Mouse (Mus musculus) stomach, embryonic 16.5 days (tissue): Measurements from ENCODE around the gene Kdr. TPM values are rescaled to one million over a fixed set of nuclear protein-coding genes. Genes with fewer than 3 reads are reported as not detected.

ENCODE experiments used
- ATAC-seq: fragments of 200-750 bp; cut with Nextera tagmentation; 2 replicates; pipeline ENCODE4 v1.8.0; 2017; ENCODE audit warnings: moderate number of reproducible peaks, moderate TSS enrichment; ENCODE audit not compliant: insufficient read depth, low FRiP score
- H3K27ac ChIP-seq: fragments of 300-500 bp; sonication (generic); 2 replicates; pipeline ENCODE4 v1.5.1; 2014; ENCODE audit warnings: low read length
- H3K27me3 ChIP-seq: fragments of 300-500 bp; sonication (generic); 2 replicates; pipeline ENCODE4 v1.6.1; 2014; ENCODE audit warnings: low read length, control low read depth, mixed read lengths; ENCODE audit not compliant: control insufficient read depth, insufficient read depth
- H3K36me3 ChIP-seq: fragments of 300-500 bp; sonication (generic); 2 replicates; pipeline ENCODE4 v1.6.1; 2014; ENCODE audit warnings: low read length; ENCODE audit not compliant: control insufficient read depth, insufficient read depth
- H3K4me1 ChIP-seq: fragments of 300-500 bp; sonication (generic); 2 replicates; pipeline ENCODE4 v1.6.1; 2014; ENCODE audit warnings: low read length, control low read depth, mixed read lengths; ENCODE audit not compliant: control insufficient read depth, insufficient read depth
- H3K4me2 ChIP-seq: fragments of 300-500 bp; sonication (generic); 2 replicates; pipeline ENCODE4 v1.6.1; 2014; ENCODE audit warnings: low read depth, low read length, mixed read lengths
- H3K4me3 ChIP-seq: fragments of 300-500 bp; sonication (generic); replicated peaks from 2 replicates; pipeline ENCODE4 v1.5.1; 2014; ENCODE audit warnings: mild to moderate bottlenecking, low read length
- H3K9ac ChIP-seq: fragments of 300-500 bp; sonication (generic); 2 replicates; pipeline ENCODE4 v1.6.1; 2014; ENCODE audit warnings: low read length
- H3K9me3 ChIP-seq: fragments of 300-500 bp; sonication (generic); replicated peaks from 2 replicates; pipeline ENCODE4 v1.6.1; 2016; ENCODE audit warnings: low read length, control low read depth; ENCODE audit not compliant: control insufficient read depth
- WGBS: fragments of 180-500 bp; shearing (Covaris S2); extraction: QIAGEN DNeasy Blood & Tissue Kit; methylation state at CpG from one replicate; pipeline ENCODE4 v1.1.7; 2014; 5-methylcytosine and 5-hydroxymethylcytosine counted together
- polyA plus RNA-seq: library from polyadenylated mRNA; unstranded; fragments of >200 nt; fragmentation: Nextera tagmentation; extraction: Ambion mirVana; gene quantifications from 2 replicates; pipeline ENCODE4 v1.2.1, GENCODE M21; 2015

The Kdr gene
- polyA plus RNA-seq, 1 experiment from 2014 or later, result 26.3 TPM

DNA sequence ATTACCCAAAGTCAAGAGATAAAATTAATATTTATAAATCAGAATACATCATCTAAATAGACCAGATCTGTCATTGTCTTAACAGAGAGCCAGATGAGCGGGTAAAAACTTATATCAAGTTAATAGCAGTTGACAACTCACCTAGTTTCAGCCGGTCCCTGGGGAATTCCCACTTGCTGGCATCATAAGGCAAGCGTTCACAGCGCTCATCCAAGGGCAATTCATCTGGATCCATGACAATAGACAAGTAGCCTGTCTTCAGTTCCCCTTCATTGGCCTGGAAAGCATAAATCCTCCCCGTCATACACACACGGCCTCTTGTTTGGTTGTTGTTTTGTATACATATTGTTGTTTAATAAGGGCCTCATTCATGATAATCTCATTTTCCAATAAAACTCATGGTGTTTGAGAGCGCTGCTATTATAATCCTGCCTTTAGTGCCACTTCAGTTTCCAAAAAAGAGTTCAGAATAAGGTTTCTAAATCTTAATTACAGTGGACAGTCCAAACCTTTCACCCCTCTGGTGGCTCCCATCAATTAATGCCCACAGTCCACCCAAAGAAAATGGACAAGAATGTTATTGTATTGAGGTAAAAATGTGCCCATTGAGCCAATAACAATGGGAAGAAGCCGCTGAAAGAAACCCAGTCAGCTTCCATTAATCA, 26.0 kb downstream of the Kdr start:
- no peak for ATAC-seq
- WGBS, result 84% methylated on average over 8 of the region's 8 CpGs
- no peak overlapping the region for H3K9ac ChIP-seq

DNA sequence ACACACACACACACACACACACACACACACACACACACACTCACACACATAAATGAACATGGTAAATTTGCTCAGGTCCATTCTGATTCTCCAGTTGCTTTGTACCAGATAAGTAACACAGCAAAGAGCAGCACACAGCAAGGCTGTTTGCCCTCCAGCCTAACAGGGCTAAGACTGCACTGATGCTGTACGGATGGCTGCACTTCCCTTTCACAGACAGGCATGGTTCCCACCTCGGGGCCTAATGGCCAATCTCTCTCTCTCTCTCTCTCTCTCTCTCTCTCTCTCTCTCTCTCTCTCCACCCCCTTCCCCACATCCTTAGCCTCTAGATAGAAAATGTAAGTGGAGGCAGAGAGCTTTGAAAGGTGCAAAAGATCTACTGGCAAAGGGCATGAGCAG, 27.4 kb downstream of the Kdr start:
- Histone ChIP-seq H3K4me2 (no peak overlapping the region), H3K9me3 (no peaks in the 10 kb centered on the region), H3K4me1 (no peaks in the 10 kb centered on the region), H3K27me3 (no peaks in the 10 kb centered on the region), H3K4me3 (no peak overlapping the region), H3K27ac (no peak overlapping the region), H3K36me3 (no peaks in the 10 kb centered on the region), H3K9ac (no peak overlapping the region)
- 78% methylated on average over 2 of the region's 2 CpGs for WGBS
- no peak for ATAC-seq

More for the DNA sequence above, 26.0 kb downstream of the Kdr start:
- Histone ChIP-seq H3K9me3 (no peaks in the 10 kb centered on the region), H3K4me1 (no peaks in the 10 kb centered on the region), H3K4me3 (no peak overlapping the region), H3K27me3 (no peaks in the 10 kb centered on the region), H3K27ac (no peak overlapping the region), H3K4me2 (no peak overlapping the region), H3K36me3 (no peaks in the 10 kb centered on the region)

GRCm38 (mm10) chr5:75945394-75945793, 32.9 kb downstream of the Kdr start:
- Histone ChIP-seq H3K4me1 (no peaks in the 10 kb centered on the region), H3K9me3 (no peaks in the 10 kb centered on the region), H3K27me3 (no peaks in the 10 kb centered on the region), H3K4me3 (no peak overlapping the region), H3K36me3 (no peaks in the 10 kb centered on the region), H3K4me2 (no peak overlapping the region), H3K27ac (no peak overlapping the region), H3K9ac (no peak overlapping the region)
- ATAC-seq, result no peak
- 58% methylated on average over 4 of the region's 4 CpGs for WGBS

GRCm38 (mm10) chr5:75943301-75943700, 35.0 kb downstream of the Kdr start:
- Histone ChIP-seq H3K9me3 (no peaks in the 10 kb centered on the region), H3K9ac (no peak overlapping the region), H3K4me1 (peaks cover 8% of the 10 kb centered on the region), H3K27ac (no peak overlapping the region), H3K27me3 (no peaks in the 10 kb centered on the region), H3K4me3 (no peak overlapping the region), H3K4me2 (no peak overlapping the region), H3K36me3 (no peaks in the 10 kb centered on the region)
- 93% methylated on average over 6 of the region's 6 CpGs for WGBS
- ATAC-seq, result no peak

DNA sequence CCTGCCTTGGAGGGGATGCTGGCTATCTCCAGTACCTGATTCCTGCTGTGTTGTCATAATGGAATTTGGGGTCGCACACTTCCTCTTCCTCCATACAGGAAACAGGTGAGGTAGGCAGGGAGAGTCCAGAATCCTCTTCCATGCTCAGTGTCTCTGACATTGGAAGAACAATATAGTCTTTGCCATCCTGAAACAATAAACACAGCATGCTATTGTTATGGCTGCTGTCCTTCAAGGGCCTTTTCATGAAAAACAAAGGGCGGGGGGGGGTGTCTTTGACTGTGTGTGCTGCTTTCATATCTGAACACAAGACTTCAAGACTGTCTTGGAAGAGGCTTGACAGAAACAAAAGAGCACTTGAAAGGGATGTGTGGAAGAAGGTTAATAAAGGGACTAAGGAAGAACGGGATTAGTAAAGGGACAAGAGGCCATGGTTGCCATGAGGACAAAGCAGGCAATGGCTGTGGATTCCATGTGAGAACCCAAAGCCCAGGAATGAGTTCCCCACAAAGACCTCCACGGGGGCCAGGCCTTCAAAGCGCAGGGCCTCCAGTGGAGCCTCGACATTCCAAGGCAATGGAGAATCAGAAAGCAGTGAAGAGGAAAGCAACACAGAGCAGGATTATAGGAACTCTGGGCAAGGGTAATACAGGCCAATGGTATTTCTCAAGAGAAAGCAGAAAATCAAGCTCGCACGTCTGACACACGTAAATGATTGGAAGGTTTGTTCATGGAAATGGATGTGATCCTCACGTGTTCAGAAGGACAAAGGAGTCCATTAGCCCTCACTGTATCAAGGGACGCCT, 36.3 kb downstream of the Kdr start:
- peaks cover 8% of the 10 kb centered on the region for H3K4me1 ChIP-seq
- no peak for ATAC-seq
- H3K36me3 ChIP-seq, result no peaks in the 10 kb centered on the region
- no peak overlapping the region for H3K4me2 ChIP-seq
- H3K4me3 ChIP-seq, result no peak overlapping the region
- H3K27ac ChIP-seq, result no peak overlapping the region
- H3K9ac ChIP-seq, result no peak overlapping the region
- H3K9me3 ChIP-seq, result no peaks in the 10 kb centered on the region
- H3K27me3 ChIP-seq, result no peaks in the 10 kb centered on the region
- WGBS, result 79% methylated on average over 11 of the region's 11 CpGs

- no peaks in the 10 kb centered on the region for H3K9me3 ChIP-seq
- ATAC-seq, result peak; percentile 54; the same call in 1 of the 2 replicates
- peak overlapping the region; percentile 43; the same call in 1 of the 2 replicates for H3K27ac ChIP-seq
- H3K27me3 ChIP-seq, result no peaks in the 10 kb centered on the region
- H3K4me2 ChIP-seq, result no peak overlapping the region
- WGBS, result 34% methylated on average over 8 of the region's 8 CpGs
- no peak overlapping the region for H3K9ac ChIP-seq
- no peak overlapping the region for H3K4me3 ChIP-seq
- no peaks in the 10 kb centered on the region for H3K36me3 ChIP-seq
- H3K4me1 ChIP-seq, result peaks cover 8% of the 10 kb centered on the region
Measured at GRCm38 (mm10) chr5:75939144-75939732, 39.0 kb downstream of the Kdr start.

GRCm38 (mm10) chr5:75938012-75938411, 40.2 kb downstream of the Kdr start:
- Histone ChIP-seq H3K4me1 (peaks cover 8% of the 10 kb centered on the region), H3K9me3 (no peaks in the 10 kb centered on the region), H3K36me3 (no peaks in the 10 kb centered on the region), H3K4me3 (no peak overlapping the region), H3K9ac (no peak overlapping the region), H3K27me3 (no peaks in the 10 kb centered on the region), H3K4me2 (no peak overlapping the region), H3K27ac (no peak overlapping the region)
- 55% methylated on average over 4 of the region's 4 CpGs for WGBS
- ATAC-seq, result no peak

DNA sequence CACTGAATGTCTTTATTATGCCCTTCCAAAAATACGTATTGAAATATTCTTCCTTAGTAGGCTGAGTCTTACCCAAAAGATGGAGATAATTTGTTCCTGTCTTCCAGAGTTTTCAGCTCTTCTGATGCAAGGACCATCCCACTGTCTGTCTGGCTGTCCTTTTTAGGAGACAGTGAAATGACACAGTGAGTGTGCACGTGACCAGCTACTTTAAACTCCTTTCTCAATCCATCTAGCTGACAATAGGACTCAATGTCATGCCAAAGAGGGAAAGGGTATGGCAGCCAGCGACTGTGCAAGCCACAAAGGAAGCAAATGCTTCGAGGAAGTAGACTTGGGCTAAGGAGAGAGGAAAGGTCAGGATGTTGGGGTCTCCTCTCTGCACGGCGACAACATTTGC, 42.0 kb downstream of the Kdr start:
- no peak for ATAC-seq

DNA sequence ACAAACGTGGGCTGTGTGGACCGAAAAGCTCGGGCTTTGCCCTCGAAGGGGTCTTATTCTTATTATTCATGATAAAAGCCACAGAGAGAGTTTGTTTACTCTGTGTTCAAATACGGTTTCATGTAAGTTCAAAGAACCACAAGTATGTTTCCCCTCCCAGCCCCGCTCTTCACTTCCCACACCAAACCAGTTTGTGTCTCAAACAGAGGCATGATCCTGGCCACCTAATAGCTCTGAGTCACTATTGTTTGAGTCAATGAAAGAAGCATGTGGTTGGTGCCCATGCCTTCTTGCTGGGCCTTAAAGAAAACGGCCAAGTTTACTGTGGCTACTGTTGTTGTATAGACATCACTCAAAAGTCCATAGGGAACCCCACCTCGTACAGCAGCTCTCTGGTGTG, 43.0 kb downstream of the Kdr start:
- H3K27me3 ChIP-seq, result no peaks in the 10 kb centered on the region
- H3K9ac ChIP-seq, result no peak overlapping the region
- no peak for ATAC-seq
- H3K27ac ChIP-seq, result no peak overlapping the region
- 64% methylated on average over 8 of the region's 8 CpGs for WGBS
- no peaks in the 10 kb centered on the region for H3K9me3 ChIP-seq
- peaks cover 8% of the 10 kb centered on the region for H3K4me1 ChIP-seq
- no peaks in the 10 kb centered on the region for H3K36me3 ChIP-seq
- no peak overlapping the region for H3K4me2 ChIP-seq
- no peak overlapping the region for H3K4me3 ChIP-seq

More for the DNA sequence above, 42.0 kb downstream of the Kdr start:
- Histone ChIP-seq H3K27ac (no peak overlapping the region), H3K9me3 (no peaks in the 10 kb centered on the region), H3K27me3 (no peaks in the 10 kb centered on the region), H3K4me3 (no peak overlapping the region), H3K36me3 (no peaks in the 10 kb centered on the region), H3K4me2 (no peak overlapping the region), H3K9ac (no peak overlapping the region), H3K4me1 (peaks cover 8% of the 10 kb centered on the region)
- WGBS, result 81% methylated on average over 6 of the region's 6 CpGs
